Comparison of ENCODE assay signal across 11 mouse cellular contexts in the genomic region with DNA sequence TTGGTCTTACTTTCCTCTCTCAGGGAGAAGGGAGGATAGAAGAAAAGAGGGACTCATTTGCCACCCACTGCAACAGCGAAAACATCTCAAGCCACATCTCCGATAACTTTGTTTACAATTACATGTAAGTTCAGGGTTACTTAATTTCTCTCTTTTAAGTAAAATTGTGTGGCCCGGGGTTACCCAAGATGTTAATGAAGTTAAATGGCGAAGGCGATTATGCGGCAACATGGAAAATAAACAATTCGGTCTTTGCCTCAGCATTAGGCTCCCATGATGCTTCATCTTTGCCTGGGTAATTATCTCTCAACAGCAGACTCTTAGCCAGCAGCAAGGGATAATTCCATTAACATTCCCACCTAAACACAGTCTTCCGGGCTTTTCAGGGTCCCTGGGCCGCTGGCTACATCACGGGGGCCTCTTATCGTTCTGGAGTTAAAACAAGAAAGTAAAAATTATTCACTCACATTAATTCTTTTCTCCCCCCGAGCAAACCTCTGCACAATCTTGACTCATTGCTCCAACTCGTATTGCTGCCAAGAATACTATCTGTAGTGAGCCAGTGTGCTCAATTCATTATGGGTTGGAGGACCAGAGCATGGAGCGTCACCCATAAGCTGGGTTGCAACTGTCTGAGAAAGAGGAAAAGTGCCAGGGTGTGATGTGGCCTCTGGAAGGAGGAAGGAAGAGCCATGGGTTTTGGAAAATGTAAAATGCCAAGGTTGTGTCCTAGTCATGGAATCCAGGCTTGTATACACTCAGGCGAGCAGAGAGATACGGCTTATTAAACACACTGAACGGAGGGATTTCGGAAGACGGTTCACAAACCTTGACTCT.
DNase-seq lines count a peak whose midpoint lies in the region; ATAC-seq and TF ChIP-seq lines count a peak whose summit lies in the region.
"Had no signal": no experiment of that assay in that cellular context is flagged by ENCODE, and none has a peak within 500 bp of the region (broad histone marks: within the 10 kb centered on the region; RNA-seq: fewer than 3 reads in every experiment).

No protein-coding gene starts in this region.

- H3K4me3 ChIP-seq in hindbrain, embryonic 15.5 days = no peak overlapping the region
- no peak overlapping the region for H3K4me3 ChIP-seq in hindbrain, embryonic 16.5 days (ENCODE audit: low read length)
- no peak overlapping the region for H3K4me3 ChIP-seq in MEL (ENCODE audit: control insufficient read depth in 1 of 2, insufficient read depth in 1 of 2, low read depth in 2 of 2, low read length in 2 of 2)
- H3K4me3 ChIP-seq in limb, embryonic 15.5 days = no peak overlapping the region
- H3K4me3 ChIP-seq: forebrain, embryonic 15.5 days; layer of hippocampus, adult 2 months; neural tube, embryonic 12.5 days had no signal

- no peaks in the 10 kb centered on the region for H3K9me3 ChIP-seq in hindbrain, embryonic 15.5 days
- no peaks in the 10 kb centered on the region for H3K9me3 ChIP-seq in hindbrain, embryonic 16.5 days (ENCODE audit: control insufficient read depth, low read length)
- no peaks in the 10 kb centered on the region for H3K9me3 ChIP-seq in MEL (replicated peaks; ENCODE audit: insufficient read depth, low read length)
- H3K9me3 ChIP-seq in limb, embryonic 15.5 days = no peaks in the 10 kb centered on the region
- H3K9me3 ChIP-seq: forebrain, embryonic 15.5 days; neural tube, embryonic 12.5 days had no signal

- peak; percentile 40 for DNase-seq in MEL (ENCODE audit: low read depth, low spot score)
- peak; percentile 33 to 44 for DNase-seq in adrenal gland, postnatal 36 days
- DNase-seq in spleen, adult 18-20 months = no peak
- no peak for DNase-seq in urinary bladder, postnatal 10 days (ENCODE audit: low spot score)
- DNase-seq: thymus, postnatal 4 days had no signal

- WGBS in hindbrain, embryonic 15.5 days = 80% methylated on average over 19 of the region's 19 CpGs
- 79% methylated on average over 19 of the region's 19 CpGs for WGBS in hindbrain, embryonic 16.5 days
- 72% methylated on average over 19 of the region's 19 CpGs for WGBS in limb, embryonic 15.5 days

- peaks cover 7% of the 10 kb centered on the region for H3K4me1 ChIP-seq in hindbrain, embryonic 15.5 days (replicated peaks)
- peaks cover 5% of the 10 kb centered on the region for H3K4me1 ChIP-seq in hindbrain, embryonic 16.5 days (ENCODE audit: control insufficient read depth, insufficient read depth, low read depth, low read length)
- H3K4me1 ChIP-seq in MEL (ENCODE audit: control insufficient read depth in 1 of 2, insufficient read depth in 2 of 2, low read length in 2 of 2) = peaks cover 28 to 39% of the 10 kb centered on the region in 2 experiments
- peaks cover 36% of the 10 kb centered on the region for H3K4me1 ChIP-seq in limb, embryonic 15.5 days

- H3K9ac ChIP-seq in hindbrain, embryonic 15.5 days = no peak overlapping the region
- H3K9ac ChIP-seq in hindbrain, embryonic 16.5 days (ENCODE audit: low read depth, low read length) = no peak overlapping the region
- H3K9ac ChIP-seq in MEL (ENCODE audit: control insufficient read depth, low read depth, low read length, poor library complexity, severe bottlenecking) = no peak overlapping the region
- H3K9ac ChIP-seq in limb, embryonic 15.5 days = no peak overlapping the region
- H3K9ac ChIP-seq: forebrain, embryonic 15.5 days; neural tube, embryonic 12.5 days had no signal

- TF ChIP-seq RAD21 in MEL (IDR thresholded peaks at IDR 0.05; ENCODE audit: low read depth, low read length) = no peak

- no peaks in the 10 kb centered on the region for H3K36me3 ChIP-seq in hindbrain, embryonic 15.5 days
- no peaks in the 10 kb centered on the region for H3K36me3 ChIP-seq in hindbrain, embryonic 16.5 days (ENCODE audit: control insufficient read depth, insufficient read depth, low read length)
- peaks cover 0 to 36% of the 10 kb centered on the region in 2 experiments; a peak in 2 of 4 replicates for H3K36me3 ChIP-seq in MEL (ENCODE audit: control insufficient read depth in 1 of 2, insufficient read depth in 2 of 2, low read length in 2 of 2)
- H3K36me3 ChIP-seq in limb, embryonic 15.5 days = no peaks in the 10 kb centered on the region
- H3K36me3 ChIP-seq: forebrain, embryonic 15.5 days; neural tube, embryonic 12.5 days had no signal

- H3K79me2 ChIP-seq in MEL (ENCODE audit: control insufficient read depth, insufficient read depth, low read length, poor library complexity) = no peaks in the 10 kb centered on the region

- ATAC-seq in hindbrain, embryonic 15.5 days (ENCODE audit: low FRiP score, low read depth) = no peak
- no peak for ATAC-seq in hindbrain, embryonic 16.5 days
- ATAC-seq in limb, embryonic 15.5 days (ENCODE audit: insufficient number of reproducible peaks, low FRiP score, low TSS enrichment, low read depth) = no peak
- ATAC-seq: forebrain, embryonic 15.5 days had no signal

- peak in 1 of 2 experiments; percentile 31; a peak in 1 of 4 replicates for TF ChIP-seq EP300 in MEL (IDR thresholded peaks at IDR 0.05; ENCODE audit: low read depth in 1 of 2, low read length in 2 of 2)

- no peak for TF ChIP-seq POLR2A in MEL (IDR thresholded peaks at IDR 0.05; ENCODE audit: control insufficient read depth in 1 of 2, insufficient read depth in 1 of 2, low read depth in 1 of 2, low read length in 2 of 2, poor library complexity in 1 of 2)

- no peak for TF ChIP-seq CTCF in MEL (IDR thresholded peaks at IDR 0.05 in 2 of 3, conservative IDR thresholded peaks at IDR 0.05 in 1 of 3; ENCODE audit: control insufficient read depth in 1 of 3, insufficient read depth in 1 of 3, low read depth in 2 of 3, low read length in 3 of 3, poor library complexity in 1 of 3, severe bottlenecking in 1 of 3)

- H3K27ac ChIP-seq in hindbrain, embryonic 15.5 days (replicated peaks) = 0 out of 2 replicates have a peak overlapping the region, but pooled peaks have one; percentile 3
- no peak overlapping the region for H3K27ac ChIP-seq in hindbrain, embryonic 16.5 days (ENCODE audit: low read depth, low read length)
- H3K27ac ChIP-seq in MEL (ENCODE audit: control insufficient read depth, low read depth, low read length) = peak overlapping the region; percentile 4
- H3K27ac ChIP-seq in limb, embryonic 15.5 days = peak overlapping the region; percentile 62
- H3K27ac ChIP-seq: forebrain, embryonic 15.5 days; layer of hippocampus, adult 2 months; neural tube, embryonic 12.5 days had no signal

- H3K4me2 ChIP-seq in hindbrain, embryonic 15.5 days = no peak overlapping the region
- H3K4me2 ChIP-seq in hindbrain, embryonic 16.5 days (ENCODE audit: low read length) = no peak overlapping the region
- no peak overlapping the region for H3K4me2 ChIP-seq in limb, embryonic 15.5 days
- H3K4me2 ChIP-seq: forebrain, embryonic 15.5 days; neural tube, embryonic 12.5 days had no signal

- no peaks in the 10 kb centered on the region for H3K27me3 ChIP-seq in hindbrain, embryonic 15.5 days
- H3K27me3 ChIP-seq in hindbrain, embryonic 16.5 days (replicated peaks; ENCODE audit: control insufficient read depth, insufficient read depth, low read length) = no peaks in the 10 kb centered on the region
- H3K27me3 ChIP-seq in MEL (ENCODE audit: control insufficient read depth in 1 of 2, insufficient read depth in 2 of 2, low read length in 2 of 2) = no peaks in the 10 kb centered on the region
- no peaks in the 10 kb centered on the region for H3K27me3 ChIP-seq in limb, embryonic 15.5 days
- H3K27me3 ChIP-seq: forebrain, embryonic 15.5 days; neural tube, embryonic 12.5 days had no signal

TF ChIP-seq in MEL, 35 proteins besides CTCF, POLR2A, EP300 and RAD21:
- 0 out of 2 replicates have a peak, but pooled peaks have one; percentile 13 for TF ChIP-seq GATA1 (IDR thresholded peaks at IDR 0.05; ENCODE audit: low read depth, low read length)
- no peak for TF ChIP-seq MAZ (IDR thresholded peaks at IDR 0.05; ENCODE audit: low read depth, low read length)
- TF ChIP-seq RCOR1 (IDR thresholded peaks at IDR 0.05; ENCODE audit: low read depth, low read length) = peak; percentile 42; the same call in 1 of the 2 replicates
- peak; percentile 32; the same call in 1 of the 2 replicates for TF ChIP-seq TCF12 (IDR thresholded peaks at IDR 0.05; ENCODE audit: low read depth, low read length)

Comparison
In these comparisons a context has a peak if more than half of its experiments do, and no peak if none do; other contexts are left out.
1. DNase-seq: peak in MEL (single experiment) and adrenal gland, postnatal 36 days (2 of 2); none in spleen, adult 18-20 months (0 of 2) and urinary bladder, postnatal 10 days (single experiment).